Mouse (Mus musculus) kidney, postnatal 10 days (tissue): ENCODE data around the gene Cyp2u1.

Source experiments
- DNase-seq: peaks from one replicate; pipeline ENCODE4 v3.0.0; 2021; ENCODE audit warnings: mixed read lengths

Gene Cyp2u1

DNA sequence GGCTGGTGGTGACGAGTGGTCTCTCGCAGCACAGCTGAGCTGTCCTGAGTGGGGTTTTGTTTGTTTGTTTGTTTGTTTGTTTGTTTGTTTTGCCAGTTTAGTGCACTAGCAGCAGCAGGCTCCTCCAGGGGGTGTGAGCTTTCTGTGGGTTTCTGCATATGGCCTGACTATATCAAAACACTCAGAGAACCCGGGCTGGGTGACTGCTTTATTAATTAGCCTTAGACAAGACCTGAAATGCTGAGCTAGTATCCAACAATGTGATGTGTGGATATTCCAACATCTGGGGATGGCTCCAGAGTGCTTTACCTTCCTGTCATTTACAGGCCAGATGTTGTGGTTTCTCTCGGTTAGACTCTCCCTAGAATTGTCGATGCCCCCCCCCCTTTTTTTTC lies 290 bp upstream of the Cyp2u1 start:
- DNase-seq: no peak

DNA sequence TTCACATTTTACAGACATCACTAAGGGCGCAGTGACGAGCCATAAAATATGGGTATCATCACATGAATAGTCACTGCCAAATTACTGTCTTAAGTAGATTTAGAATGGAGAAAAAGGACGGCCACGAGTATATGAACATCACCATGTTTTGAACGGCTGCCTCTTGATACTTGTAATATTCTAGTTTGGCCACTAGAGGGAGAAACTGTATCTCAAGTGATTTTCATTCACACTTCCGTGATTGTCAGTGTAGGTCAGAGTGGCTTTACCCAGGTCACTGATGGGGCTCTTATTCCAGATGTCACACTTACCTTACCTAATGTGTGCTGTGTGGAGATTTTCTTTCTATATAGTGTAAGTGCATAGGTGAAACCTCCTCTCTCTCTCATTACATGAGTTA lies 3.1 kb downstream of the Cyp2u1 start:
- DNase-seq: no peak

DNA sequence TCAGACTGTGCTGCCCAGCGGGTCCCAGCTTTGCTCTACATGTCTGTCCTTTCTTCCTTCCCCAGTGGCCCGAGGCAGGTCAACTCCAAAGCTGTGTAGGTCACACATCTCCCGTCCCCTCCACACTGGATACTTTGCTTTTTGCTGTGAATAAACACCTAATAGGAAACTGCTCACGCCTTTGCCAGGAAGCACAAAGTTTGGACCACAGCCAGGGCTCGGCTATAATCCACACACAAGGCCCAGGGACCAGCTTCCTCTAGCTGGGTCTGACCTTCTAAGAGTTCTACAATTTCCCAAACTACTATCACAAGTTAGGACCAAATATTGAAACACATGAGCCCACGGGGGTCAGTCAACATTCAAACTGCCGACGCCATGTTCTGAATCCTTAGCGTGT lies 3.9 kb downstream of the Cyp2u1 start:
- DNase-seq: peak; percentile 39

DNA sequence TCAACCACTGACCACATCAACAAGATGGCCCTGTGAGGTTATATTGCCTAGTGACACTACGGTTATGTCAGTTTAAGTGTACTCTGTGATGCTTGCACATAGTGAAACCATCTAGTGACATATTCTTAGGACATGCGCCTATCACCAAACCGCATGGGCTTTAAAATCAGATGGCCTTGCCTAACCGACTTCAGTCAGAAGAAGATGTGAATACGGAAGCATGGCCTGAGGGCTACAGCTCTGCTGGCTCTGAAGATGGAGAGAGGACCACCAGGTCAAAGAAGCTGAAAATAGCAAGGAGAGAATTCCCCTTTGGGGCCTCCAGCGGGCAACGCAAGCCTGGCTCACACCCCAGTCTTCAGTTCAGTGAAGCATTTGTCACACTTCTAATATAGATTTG lies 6.1 kb downstream of the Cyp2u1 start:
- DNase-seq: no peak

DNA sequence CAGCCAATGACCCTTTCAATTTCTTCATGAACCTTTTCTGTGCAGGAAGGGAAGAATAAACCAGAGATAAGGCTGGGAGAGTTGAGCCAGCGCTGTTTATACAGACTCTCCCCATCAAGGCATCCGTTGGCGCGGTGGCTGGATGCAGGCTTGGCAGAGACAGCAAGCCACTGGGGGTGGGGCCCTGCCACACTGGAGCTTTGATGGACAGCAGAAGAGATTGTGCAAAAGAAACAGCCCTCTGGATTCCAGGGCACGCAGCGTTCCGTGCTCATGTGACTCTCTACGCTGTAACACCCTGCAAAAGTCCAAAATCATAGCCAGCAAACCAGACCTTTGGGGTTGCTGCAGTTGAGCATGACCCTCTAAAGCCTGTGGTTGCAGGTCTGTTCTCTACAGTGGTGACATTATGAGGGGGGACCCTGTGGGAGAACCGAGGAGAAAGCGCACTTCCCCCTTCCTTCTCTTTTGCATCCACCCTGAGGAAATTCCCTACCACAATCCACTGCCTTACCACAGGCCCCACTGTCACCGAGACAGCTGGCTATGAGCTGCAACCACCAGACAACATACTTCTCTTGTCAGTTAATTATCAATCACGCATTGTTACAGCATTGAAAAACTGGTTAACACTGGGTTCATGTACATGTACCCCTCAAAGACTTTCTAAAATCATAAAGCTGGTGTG lies 7.4 kb downstream of the Cyp2u1 start:
- DNase-seq: no peak

DNA sequence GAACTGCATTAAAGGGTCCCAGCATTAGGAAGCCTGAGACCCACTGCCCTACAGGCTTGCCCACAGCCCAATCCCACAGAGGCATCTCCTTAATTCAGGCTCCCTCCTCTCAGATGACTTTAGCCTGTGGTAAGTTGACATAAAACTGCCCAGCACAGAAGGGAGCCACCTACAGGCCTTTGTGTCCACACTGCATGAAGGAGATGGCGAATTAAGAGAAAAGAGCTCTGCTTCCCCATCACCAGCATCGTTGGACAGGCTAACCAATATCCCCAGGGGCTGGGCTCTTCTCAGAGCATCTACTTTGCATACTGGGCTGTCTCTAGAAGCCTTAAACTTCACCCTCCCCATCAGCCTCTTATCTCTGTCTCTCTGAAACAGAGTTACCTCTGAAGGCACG lies 8.5 kb downstream of the Cyp2u1 start:
- DNase-seq: no peak

DNA sequence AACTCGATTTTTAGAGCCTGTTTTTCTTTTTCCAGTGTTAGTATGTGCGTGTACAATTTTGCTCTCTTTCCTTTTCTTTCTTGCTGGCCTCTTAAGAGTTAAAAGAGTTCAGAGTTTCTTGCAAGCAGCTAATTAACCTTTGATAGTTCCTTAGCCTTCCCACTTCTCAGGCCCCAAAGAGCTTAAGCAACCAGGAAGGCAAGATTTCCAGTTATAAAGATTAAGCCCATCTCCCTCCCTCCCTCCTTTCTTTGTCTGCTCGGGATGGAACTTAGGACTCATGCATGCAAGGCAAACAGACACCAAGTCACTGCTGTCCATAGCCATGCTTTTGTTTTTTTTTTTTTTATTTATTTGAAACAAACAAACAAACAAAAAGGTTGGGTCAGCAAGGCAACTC lies 10.1 kb downstream of the Cyp2u1 start:
- DNase-seq: no peak

DNA sequence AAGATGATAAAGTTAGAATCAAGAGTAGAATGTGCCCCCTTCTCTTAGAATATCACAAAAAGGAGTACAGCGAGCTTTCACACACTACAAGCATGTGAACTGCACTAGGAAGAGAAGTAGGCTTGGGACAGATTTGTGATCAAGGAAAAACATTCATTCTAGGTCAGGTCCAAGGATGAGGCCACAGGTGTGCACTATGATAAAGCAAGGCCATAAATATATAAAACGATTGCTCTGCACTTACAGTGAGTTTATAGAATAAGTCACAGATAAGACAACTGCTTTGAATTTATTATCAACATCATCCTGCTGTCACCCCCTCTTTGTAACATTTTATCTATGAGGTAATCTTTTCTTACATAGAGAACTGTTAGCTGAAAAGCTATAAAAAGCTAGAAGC lies 10.7 kb downstream of the Cyp2u1 start:
- no peak for DNase-seq

DNA sequence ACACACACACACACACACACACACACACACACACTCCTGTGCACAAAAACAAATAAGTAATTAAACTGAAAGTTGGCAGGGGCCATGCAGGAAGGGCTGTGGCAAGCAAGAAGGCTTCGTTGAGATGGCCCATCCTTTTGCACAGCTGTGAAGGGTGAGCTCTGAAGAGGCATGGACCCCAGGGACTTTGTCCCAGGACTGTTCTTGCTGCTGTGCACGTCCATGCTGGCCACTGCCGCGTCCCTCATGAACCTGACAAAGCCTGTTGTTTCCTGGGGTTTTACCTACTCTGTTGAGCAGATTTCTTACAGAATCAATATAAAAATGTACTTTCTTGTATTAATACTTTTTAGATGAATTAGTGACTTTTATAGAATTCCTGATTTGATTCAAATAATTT lies 11.1 kb downstream of the Cyp2u1 start:
- no peak for DNase-seq

DNA sequence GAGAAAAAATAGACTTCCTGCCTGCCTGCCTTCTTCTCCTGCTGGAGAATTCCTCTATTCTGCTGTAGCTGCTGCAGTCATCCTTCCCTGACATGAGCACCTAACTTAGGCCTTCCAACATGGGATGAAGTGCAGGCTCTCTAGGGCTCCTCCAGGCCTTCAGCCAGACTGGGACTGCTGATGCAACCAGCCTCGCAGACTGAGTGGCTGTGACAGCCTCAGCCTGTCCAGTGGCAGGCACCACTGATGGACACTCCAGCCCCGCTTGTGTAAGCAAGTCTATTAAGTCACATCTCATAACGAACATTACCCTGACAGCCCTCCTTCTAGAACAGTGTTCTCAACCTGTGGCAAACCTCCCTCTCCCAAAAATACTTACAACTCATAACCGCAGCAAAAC lies 28.9 kb downstream of the Cyp2u1 start:
- DNase-seq: no peak

DNA sequence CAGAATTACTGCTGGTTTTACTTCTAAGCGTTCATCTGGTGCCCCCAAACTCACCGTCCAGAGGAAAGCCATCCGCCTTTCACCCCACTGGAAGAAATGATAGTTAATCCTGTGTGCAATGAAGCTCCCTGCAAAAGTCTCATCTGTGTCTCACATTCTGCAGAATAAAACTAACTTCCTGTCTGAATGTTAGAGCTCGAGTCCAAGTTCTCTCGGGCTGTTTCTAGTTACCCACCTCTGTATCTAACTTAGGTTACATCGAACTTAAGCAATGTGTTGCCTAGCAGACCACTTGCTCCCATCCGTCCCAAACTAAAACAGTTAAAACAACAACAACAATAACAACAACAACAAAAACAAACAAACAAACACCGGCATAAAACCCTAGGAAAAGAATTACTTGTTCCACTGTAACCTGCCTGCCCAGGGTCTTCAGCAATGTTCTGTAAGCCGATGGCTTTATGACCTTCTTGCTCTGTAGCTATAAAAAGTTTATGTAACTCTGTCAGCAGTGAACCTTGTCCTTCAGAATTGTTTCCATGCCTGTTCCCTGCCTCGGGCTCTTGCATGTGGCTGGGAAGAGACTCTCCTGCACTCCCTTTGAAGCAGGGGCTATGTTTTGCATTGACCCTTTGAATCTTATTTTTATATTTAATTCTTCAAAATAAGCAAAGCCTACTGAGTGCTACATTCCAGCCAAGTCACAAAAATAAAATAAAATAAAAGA lies 30.5 kb downstream of the Cyp2u1 start:
- DNase-seq: no peak

DNA sequence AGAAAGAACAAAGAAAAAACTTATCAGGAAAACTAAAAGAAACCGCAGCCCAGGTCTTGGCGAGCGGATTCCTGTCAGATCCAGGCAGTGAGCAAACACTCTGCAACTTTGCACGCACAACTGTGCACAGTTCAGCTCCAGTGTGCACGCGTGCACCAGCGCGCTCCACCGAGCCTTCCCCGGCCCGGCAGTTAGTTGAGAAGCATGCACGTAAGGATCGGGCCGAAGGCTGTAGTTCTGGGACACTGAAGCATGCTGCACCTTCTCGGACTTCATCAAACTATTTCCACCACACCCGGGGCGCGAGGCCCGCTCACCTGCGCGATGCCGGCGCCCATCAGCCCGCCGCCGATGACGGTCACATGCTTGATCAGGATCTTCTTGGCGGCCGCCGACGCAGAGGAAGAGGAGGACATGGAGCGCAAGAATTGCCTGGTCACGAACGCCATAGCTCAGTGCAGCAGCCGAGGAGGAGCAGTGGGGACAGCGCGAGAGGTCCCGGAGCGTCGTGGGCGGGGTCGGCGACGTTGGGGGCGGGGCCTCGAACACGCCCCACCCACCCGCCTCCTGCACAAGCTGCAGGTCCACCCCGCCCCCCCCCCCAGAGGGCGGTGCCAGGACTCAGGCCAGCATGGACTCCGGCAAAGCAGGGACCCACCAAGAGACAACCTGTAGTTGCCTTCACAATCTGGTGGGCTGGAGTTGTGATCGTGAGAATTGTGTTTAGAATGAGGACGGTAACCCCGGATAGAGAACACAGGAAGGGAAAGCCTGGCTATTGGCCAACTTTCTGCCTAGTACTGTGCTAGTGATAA lies 31.3 kb downstream of the Cyp2u1 start, which contains the start of gene Hadh:
Gene Hadh (minus strand): TSS at position 543 of the 815 bp plus-strand sequence.
- peak; percentile 94 for DNase-seq

DNA sequence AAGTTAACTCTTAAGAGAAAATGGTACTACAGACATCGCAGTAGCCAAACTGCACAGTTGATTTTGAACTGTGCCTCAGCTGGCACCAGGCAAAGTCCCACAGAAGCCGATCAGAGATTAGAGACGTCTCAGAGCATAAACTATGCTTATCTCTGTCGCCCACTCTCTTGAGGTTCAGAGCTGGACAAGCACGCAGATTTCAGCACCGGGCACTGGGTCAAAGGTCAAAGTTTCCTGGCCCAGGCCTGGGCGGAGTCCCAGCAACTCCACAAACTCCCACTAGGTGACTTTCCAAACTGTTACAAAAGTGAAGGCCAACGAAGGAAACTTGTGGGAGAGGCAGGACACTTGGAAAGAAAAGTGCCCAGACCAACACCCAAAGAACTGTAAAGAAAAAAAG lies 31.9 kb downstream of the Cyp2u1 start:
- peak; percentile 84 for DNase-seq

DNA sequence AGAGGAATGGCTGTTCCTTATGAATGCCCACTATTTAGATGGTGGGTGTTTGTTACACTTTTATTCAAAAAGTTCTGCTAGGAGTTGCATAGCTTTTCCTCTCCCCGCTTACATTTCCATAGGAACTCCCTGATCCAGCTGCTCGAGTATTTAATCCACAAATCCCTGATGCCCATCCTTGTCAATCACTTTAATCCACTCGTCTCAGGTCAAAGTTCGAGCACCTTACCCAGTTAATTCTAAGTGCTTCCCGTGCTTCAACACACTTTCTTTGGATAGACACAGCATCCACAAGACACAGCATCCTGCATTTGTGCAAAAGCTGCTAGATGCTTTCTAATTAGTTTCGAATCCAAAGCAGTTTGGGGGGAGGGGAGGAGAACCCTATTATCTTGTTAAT lies 32.6 kb downstream of the Cyp2u1 start:
- DNase-seq: no peak

DNA sequence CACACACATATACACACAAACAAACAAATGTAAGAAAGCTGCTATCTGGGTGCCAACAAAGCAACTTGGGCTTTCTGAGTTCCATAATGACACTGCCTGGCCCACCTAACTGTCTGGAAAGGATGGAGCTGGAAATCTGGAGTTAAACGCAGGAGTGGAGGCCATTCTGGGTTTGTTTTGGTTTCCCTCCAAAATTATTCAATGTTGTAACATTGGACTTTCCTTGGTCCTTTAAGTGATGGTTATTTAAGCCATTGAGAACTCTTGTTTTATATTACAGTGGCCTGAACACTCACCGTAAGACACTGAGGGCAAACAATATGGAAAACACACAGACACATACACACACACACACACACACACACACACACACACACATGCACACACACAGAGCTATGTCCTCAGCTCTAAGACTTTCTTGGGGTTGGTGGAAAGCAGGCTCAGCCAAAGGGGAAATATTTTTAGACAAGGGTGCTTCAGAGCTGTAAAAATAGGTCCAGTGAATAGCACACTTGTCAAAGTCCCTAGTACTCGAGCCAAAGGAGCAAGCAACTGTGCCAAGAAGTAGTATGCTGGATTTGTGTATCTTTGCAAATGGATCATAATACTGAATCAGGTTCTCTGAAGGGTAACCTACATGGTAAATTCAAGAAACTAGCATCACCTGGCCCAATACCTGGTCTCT lies 36.5 kb downstream of the Cyp2u1 start:
- no peak for DNase-seq

DNA sequence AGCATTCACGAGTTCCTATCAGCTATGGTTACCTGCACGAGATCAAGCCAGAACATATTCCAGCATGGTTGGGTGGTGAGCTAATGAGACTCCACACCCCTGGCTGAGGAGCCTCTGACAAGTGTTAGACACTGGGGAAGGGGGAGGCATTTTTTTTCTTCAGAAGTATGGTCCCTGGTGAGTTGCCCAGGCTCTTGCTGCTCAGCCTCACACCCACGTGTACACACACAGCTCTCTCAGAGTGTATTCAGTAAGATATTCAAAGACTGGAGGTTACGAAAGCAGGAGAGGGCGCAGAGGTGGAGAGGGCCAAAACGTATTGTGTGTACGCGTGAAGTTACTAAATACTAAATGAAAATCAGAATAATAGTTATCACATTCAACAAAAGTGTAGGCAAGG lies 37.5 kb downstream of the Cyp2u1 start:
- DNase-seq: no peak

DNA sequence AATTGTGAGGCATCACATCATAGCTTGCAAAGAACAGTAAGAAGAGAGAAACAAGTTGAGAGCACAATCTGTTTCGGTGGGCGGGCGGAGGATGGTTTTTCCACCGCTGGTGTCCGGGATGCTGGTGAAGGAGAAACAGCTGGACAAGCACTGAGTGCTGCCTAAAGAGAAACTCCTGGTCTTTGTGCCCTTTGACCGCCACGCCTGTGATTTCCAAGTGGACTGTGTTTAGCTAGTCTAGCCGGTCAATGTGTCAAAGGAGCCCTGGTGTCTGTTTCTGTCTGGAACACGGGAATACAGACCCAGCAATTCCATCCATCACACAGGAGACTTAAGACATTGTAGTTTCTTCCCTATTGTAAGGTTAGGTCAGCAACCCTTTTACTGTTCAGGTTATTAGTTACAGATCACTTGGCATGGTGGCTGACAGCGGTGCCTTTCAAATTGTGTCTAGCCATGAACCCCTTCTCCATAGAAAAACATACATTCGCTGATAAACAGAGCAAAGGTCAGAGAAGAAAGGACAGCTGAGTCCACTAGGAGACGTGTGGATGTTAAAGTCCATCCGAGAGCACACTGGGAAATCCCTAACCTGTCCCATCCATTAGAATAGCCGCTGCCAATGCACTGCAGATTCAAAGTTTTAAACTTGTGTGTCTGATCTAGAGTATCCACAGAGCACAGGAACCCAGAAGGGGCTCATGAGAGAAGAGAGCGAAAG lies 39.1 kb downstream of the Cyp2u1 start:
- DNase-seq: peak; percentile 67

DNA sequence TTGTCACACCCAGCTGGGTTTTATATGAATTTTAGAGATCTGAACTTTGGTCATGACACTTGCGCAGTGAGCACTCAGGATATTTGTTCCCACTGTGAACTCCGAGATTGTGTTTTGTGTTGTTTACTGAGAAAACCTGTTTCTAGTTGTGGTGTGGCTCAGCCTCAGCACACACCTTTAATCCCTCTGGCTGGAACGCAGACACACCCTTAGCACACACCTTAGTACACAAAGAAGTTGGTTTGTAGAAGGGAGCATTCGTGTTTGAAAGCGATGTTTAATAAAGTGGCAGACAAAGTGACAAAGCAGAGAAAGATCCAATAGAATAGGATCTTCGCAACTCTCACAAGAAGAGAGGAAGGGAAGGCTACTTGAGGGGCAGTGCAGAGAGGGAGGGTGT lies 42.6 kb downstream of the Cyp2u1 start:
- DNase-seq: no peak

DNA sequence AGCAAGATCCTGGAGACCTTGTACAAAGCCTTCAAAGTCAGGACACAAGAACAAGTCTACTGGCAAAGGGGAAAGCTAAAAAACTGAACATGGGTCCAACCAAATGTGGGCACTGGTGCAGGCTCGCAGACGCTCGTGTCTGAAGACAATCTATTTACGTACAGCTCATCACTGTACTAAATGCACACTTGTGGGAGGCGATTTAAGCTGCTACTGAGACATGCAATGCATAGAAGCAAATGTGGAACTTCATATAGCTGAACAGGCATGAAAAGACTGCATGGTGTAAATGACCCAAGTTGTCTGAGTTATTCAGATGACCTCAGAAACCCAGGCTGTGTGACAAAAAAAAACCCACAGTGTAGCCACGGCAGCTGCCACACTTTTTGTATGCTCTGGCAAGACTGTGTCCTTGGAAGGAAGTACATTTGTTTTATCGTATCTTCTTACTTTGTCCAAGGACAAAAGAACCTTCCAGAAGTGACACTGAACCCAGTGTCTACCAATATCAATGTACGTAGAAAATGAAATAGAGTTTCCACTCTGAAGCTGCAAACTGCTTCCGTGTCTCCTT lies 43.5 kb downstream of the Cyp2u1 start:
- no peak for DNase-seq

DNA sequence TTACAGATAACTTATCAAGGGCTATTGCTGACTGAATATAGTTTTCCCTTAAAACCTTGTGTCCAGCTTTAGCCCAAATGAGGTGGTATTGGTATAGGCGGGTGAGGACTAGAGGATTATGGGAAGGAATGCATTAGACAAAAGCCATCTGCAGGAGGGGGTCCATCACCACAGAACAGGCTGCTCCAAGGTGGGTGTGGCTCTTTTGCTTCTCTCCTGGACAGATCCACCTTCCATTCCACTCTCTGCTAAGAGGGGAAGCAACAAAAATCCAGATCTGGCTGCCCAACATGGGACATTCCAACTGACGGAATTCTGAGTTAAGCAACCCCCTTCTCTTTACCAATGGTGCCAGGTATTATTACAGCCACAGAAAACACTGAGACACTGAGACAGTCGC lies 44.1 kb downstream of the Cyp2u1 start:
- DNase-seq: no peak

DNA sequence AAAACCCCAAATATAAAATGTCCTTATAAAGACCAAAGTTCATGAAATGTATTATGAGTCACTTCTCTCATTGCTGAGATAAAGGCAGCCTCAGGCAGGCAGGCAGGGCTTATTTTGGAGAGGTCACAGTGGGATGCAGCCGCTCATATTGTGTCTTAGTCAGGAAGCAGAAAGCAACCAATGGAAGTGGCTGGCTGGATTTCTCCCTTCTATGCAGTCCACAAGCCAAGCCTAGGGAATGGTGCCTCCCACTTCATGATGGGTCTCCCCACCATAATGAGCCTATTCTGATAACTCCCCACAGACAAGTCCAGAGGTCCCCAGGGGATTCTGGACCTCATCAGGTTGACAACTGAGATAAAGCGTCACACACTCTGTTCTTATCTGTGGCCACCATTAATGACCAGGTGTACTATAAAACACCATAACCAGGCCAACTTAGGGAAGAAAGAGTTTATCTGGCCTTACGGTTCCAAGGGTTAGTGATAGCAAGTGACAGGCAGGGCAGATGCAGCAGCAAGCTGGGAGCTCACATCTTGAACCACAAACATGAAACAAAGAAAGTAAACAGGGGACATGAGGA lies 47.5 kb downstream of the Cyp2u1 start:
- DNase-seq: no peak

DNA sequence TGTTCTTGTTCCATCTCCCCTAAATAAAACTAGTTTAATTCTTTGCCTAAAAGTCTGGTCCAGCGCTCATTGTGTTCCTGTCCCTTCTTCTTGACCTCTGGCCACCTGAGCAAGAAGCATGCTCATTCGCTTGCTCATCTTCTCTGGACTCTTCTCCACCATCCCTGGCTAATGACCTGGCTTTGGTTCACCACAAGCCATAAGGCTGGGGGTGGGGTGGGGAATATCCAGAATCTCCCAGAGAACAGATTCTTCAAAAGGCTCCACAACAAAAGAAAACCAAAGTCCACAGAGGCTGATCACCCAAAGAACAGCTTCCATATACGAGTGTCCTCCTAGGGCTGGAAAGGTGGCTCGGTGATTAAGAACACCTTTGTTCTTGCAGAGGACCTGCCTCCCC lies 48.0 kb downstream of the Cyp2u1 start:
- DNase-seq: no peak
